Mouse (Mus musculus) liver, embryonic 12.5 days (tissue): ENCODE measurements around the gene Hhip. TPM values are rescaled to one million over a fixed set of nuclear protein-coding genes. Genes with fewer than 3 reads are reported as not detected.
A peak's percentile ranks its signal among the peaks of the same experiment; 100 is the strongest.

Source experiments
- ATAC-seq: fragments of 200-750 bp; cut with Nextera tagmentation; 2 replicates; pipeline ENCODE4 v1.8.0; 2017; ENCODE audit warnings: moderate number of reproducible peaks, mild to moderate bottlenecking, moderate library complexity
- H3K27ac ChIP-seq: fragments of 300-500 bp; sonication (generic); 2 replicates; pipeline ENCODE4 v1.5.1; 2016; ENCODE audit warnings: mild to moderate bottlenecking
- H3K27me3 ChIP-seq: fragments of 300-500 bp; sonication (generic); replicated peaks from 2 replicates; pipeline ENCODE4 v1.6.1; 2016; ENCODE audit warnings: mild to moderate bottlenecking, moderate library complexity
- H3K36me3 ChIP-seq: fragments of 300-500 bp; sonication (generic); 2 replicates; pipeline ENCODE4 v1.6.1; 2016; ENCODE audit warnings: mild to moderate bottlenecking, moderate library complexity
- H3K4me1 ChIP-seq: fragments of 300-500 bp; sonication (generic); 2 replicates; pipeline ENCODE4 v1.6.1; 2016
- H3K4me2 ChIP-seq: fragments of 300-500 bp; sonication (generic); 2 replicates; pipeline ENCODE4 v1.6.1; 2016; ENCODE audit warnings: mild to moderate bottlenecking, moderate library complexity
- H3K4me3 ChIP-seq: fragments of 300-500 bp; sonication (generic); 2 replicates; pipeline ENCODE4 v1.5.1; 2016; ENCODE audit warnings: mild to moderate bottlenecking, moderate library complexity
- H3K9ac ChIP-seq: fragments of 300-500 bp; sonication (generic); 2 replicates; pipeline ENCODE4 v1.6.1; 2016; ENCODE audit warnings: mild to moderate bottlenecking, moderate library complexity
- H3K9me3 ChIP-seq: fragments of 300-500 bp; sonication (generic); replicated peaks from 2 replicates; pipeline ENCODE4 v1.6.1; 2016; ENCODE audit warnings: mild to moderate bottlenecking, moderate library complexity
- WGBS: fragments of 180-500 bp; shearing (Covaris S2); methylation state at CpG from one replicate; pipeline ENCODE4 v1.1.7; 2016; ENCODE audit not compliant: insufficient replicate concordance; 5-methylcytosine and 5-hydroxymethylcytosine counted together
- polyA plus RNA-seq: library from polyadenylated mRNA; unstranded; fragments of >200 nt; fragmentation: Nextera tagmentation; extraction: Ambion mirVana; gene quantifications from 2 replicates; pipeline ENCODE4 v1.2.1, GENCODE M21; 2016

The Hhip gene
- polyA plus RNA-seq, result 1.3 and 2.1 TPM in 2 replicates

GRCm38 (mm10) chr8:80057198-80058174 lies at the start of gene Hhip:
TSS of gene Hhip (minus strand) at chr8:80058006.
- under 1% methylated on average over 38 of the region's 56 CpGs for WGBS
- ATAC-seq, result no peak
- Histone ChIP-seq H3K4me1 (peaks cover 9% of the 10 kb centered on the region), H3K4me3 (peak within 1 kb of the TSS; percentile 48), H3K9ac (no peak within 1 kb of the TSS), H3K9me3 (no peaks in the 10 kb centered on the region), H3K4me2 (peak within 1 kb of the TSS; percentile 67), H3K27me3 (peaks cover 39% of the 10 kb centered on the region), H3K27ac (no peak within 1 kb of the TSS), H3K36me3 (no peaks in the 10 kb centered on the region)

GRCm38 (mm10) chr8:80087021-80087420 lies 29.2 kb upstream of the Hhip start:
- H3K36me3 ChIP-seq, result no peaks in the 10 kb centered on the region
- WGBS, result 68% methylated on average over 2 of the region's 2 CpGs

GRCm38 (mm10) chr8:80058193-80058592 lies 387 bp upstream of the Hhip start:
- H3K27ac ChIP-seq, result no peak overlapping the region
- WGBS, result 4% methylated on average over 8 of the region's 12 CpGs
- H3K9me3 ChIP-seq, result no peaks in the 10 kb centered on the region
- H3K27me3 ChIP-seq, result peaks cover 39% of the 10 kb centered on the region
- peak overlapping the region; percentile 67 for H3K4me2 ChIP-seq
- H3K9ac ChIP-seq, result no peak overlapping the region
- peak overlapping the region; percentile 48 for H3K4me3 ChIP-seq
- no peaks in the 10 kb centered on the region for H3K36me3 ChIP-seq
- H3K4me1 ChIP-seq, result peaks cover 9% of the 10 kb centered on the region
- no peak for ATAC-seq

More at GRCm38 (mm10) chr8:80087021-80087420, 29.2 kb upstream of the Hhip start:
- no peaks in the 10 kb centered on the region for H3K9me3 ChIP-seq
- H3K4me1 ChIP-seq, result no peaks in the 10 kb centered on the region
- H3K4me3 ChIP-seq, result no peak overlapping the region
- no peak for ATAC-seq
- no peak overlapping the region for H3K9ac ChIP-seq
- H3K27ac ChIP-seq, result no peak overlapping the region
- H3K4me2 ChIP-seq, result no peak overlapping the region
- H3K27me3 ChIP-seq, result no peaks in the 10 kb centered on the region

- no peaks in the 10 kb centered on the region for H3K9me3 ChIP-seq
- 18% methylated on average over 13 of the region's 13 CpGs for WGBS
- ATAC-seq, result no peak
Observed at GRCm38 (mm10) chr8:80056331-80057070, 1.3 kb downstream of the Hhip start.

GRCm38 (mm10) chr8:80055777-80056176 lies 2.0 kb downstream of the Hhip start:
- Histone ChIP-seq H3K27ac (no peak overlapping the region), H3K4me2 (no peak overlapping the region), H3K4me1 (peaks cover 16% of the 10 kb centered on the region), H3K4me3 (no peak overlapping the region), H3K36me3 (no peaks in the 10 kb centered on the region), H3K27me3 (peaks cover 39% of the 10 kb centered on the region), H3K9ac (no peak overlapping the region), H3K9me3 (no peaks in the 10 kb centered on the region)
- WGBS, result 39% methylated on average over 10 of the region's 10 CpGs
- no peak for ATAC-seq

More at GRCm38 (mm10) chr8:80056331-80057070, 1.3 kb downstream of the Hhip start:
- peaks cover 10% of the 10 kb centered on the region for H3K4me1 ChIP-seq
- H3K27ac ChIP-seq, result no peak overlapping the region
- 0 out of 2 replicates have a peak overlapping the region, but pooled peaks have one; percentile 48 for H3K4me3 ChIP-seq
- no peaks in the 10 kb centered on the region for H3K36me3 ChIP-seq
- peaks cover 39% of the 10 kb centered on the region for H3K27me3 ChIP-seq
- no peak overlapping the region for H3K9ac ChIP-seq
- 0 out of 2 replicates have a peak overlapping the region, but pooled peaks have one; percentile 67 for H3K4me2 ChIP-seq

- no peak overlapping the region for H3K4me3 ChIP-seq
- no peaks in the 10 kb centered on the region for H3K9me3 ChIP-seq
- peaks cover 39% of the 10 kb centered on the region for H3K27me3 ChIP-seq
- H3K9ac ChIP-seq, result no peak overlapping the region
- ATAC-seq, result no peak
- 71% methylated on average over 6 of the region's 6 CpGs for WGBS
- H3K36me3 ChIP-seq, result no peaks in the 10 kb centered on the region
- H3K27ac ChIP-seq, result no peak overlapping the region
- peaks cover 21% of the 10 kb centered on the region for H3K4me1 ChIP-seq
- no peak overlapping the region for H3K4me2 ChIP-seq
Observed at GRCm38 (mm10) chr8:80055094-80055493, 2.7 kb downstream of the Hhip start.

- Histone ChIP-seq H3K4me3 (no peak overlapping the region), H3K4me1 (peaks cover 21% of the 10 kb centered on the region), H3K9ac (no peak overlapping the region), H3K27me3 (peaks cover 37% of the 10 kb centered on the region), H3K9me3 (no peaks in the 10 kb centered on the region), H3K36me3 (no peaks in the 10 kb centered on the region), H3K27ac (no peak overlapping the region), H3K4me2 (no peak overlapping the region)
- ATAC-seq, result no peak
- WGBS, result 65% methylated on average over 4 of the region's 4 CpGs
Observed at GRCm38 (mm10) chr8:80054216-80054615, 3.6 kb downstream of the Hhip start.

GRCm38 (mm10) chr8:80052838-80053237 lies 5.0 kb downstream of the Hhip start:
- Histone ChIP-seq H3K36me3 (no peaks in the 10 kb centered on the region), H3K4me1 (peaks cover 21% of the 10 kb centered on the region), H3K4me3 (no peak overlapping the region), H3K27ac (no peak overlapping the region), H3K4me2 (no peak overlapping the region), H3K9me3 (no peaks in the 10 kb centered on the region), H3K27me3 (peaks cover 27% of the 10 kb centered on the region), H3K9ac (no peak overlapping the region)
- ATAC-seq, result no peak
- 64% methylated on average over 1 of the region's 1 CpGs for WGBS

GRCm38 (mm10) chr8:80051494-80051893 lies 6.3 kb downstream of the Hhip start:
- Histone ChIP-seq H3K27me3 (peaks cover 14% of the 10 kb centered on the region), H3K4me2 (no peak overlapping the region), H3K9me3 (no peaks in the 10 kb centered on the region), H3K4me3 (no peak overlapping the region), H3K36me3 (no peaks in the 10 kb centered on the region), H3K27ac (no peak overlapping the region), H3K9ac (no peak overlapping the region), H3K4me1 (peaks cover 12% of the 10 kb centered on the region; the same call in 1 of the 2 replicates)
- ATAC-seq, result no peak
- 27% methylated on average over 5 of the region's 5 CpGs for WGBS

- H3K4me2 ChIP-seq, result peak overlapping the region; percentile 40
- no peak overlapping the region for H3K27ac ChIP-seq
- H3K9ac ChIP-seq, result no peak overlapping the region
- peaks cover 12% of the 10 kb centered on the region; the same call in 1 of the 2 replicates for H3K4me1 ChIP-seq
- no peaks in the 10 kb centered on the region for H3K36me3 ChIP-seq
- WGBS, result 17% methylated on average over 15 of the region's 15 CpGs
- no peak overlapping the region for H3K4me3 ChIP-seq
- ATAC-seq, result no peak
- no peaks in the 10 kb centered on the region; the same call in 1 of the 2 replicates for H3K27me3 ChIP-seq
- no peaks in the 10 kb centered on the region for H3K9me3 ChIP-seq
Observed at GRCm38 (mm10) chr8:80049256-80050005, 8.4 kb downstream of the Hhip start.

GRCm38 (mm10) chr8:80048256-80048655 lies 9.6 kb downstream of the Hhip start:
- Histone ChIP-seq H3K27ac (no peak overlapping the region), H3K4me3 (no peak overlapping the region), H3K4me2 (no peak overlapping the region), H3K4me1 (peaks cover 12% of the 10 kb centered on the region; the same call in 1 of the 2 replicates), H3K27me3 (no peaks in the 10 kb centered on the region), H3K36me3 (no peaks in the 10 kb centered on the region), H3K9ac (no peak overlapping the region), H3K9me3 (no peaks in the 10 kb centered on the region)
- ATAC-seq, result no peak
- 66% methylated on average over 4 of the region's 4 CpGs for WGBS
